Mouse (Mus musculus): ENCODE results near the gene Naip2. TPM values are rescaled to one million over a fixed set of nuclear protein-coding genes. Genes with fewer than 3 reads are reported as not detected.

Gene Naip2
- 0.65 and 0.87 TPM in 2 replicates for polyA plus RNA-seq (2015; fragmentation: Nextera tagmentation; extraction: Ambion mirVana)

DNA sequence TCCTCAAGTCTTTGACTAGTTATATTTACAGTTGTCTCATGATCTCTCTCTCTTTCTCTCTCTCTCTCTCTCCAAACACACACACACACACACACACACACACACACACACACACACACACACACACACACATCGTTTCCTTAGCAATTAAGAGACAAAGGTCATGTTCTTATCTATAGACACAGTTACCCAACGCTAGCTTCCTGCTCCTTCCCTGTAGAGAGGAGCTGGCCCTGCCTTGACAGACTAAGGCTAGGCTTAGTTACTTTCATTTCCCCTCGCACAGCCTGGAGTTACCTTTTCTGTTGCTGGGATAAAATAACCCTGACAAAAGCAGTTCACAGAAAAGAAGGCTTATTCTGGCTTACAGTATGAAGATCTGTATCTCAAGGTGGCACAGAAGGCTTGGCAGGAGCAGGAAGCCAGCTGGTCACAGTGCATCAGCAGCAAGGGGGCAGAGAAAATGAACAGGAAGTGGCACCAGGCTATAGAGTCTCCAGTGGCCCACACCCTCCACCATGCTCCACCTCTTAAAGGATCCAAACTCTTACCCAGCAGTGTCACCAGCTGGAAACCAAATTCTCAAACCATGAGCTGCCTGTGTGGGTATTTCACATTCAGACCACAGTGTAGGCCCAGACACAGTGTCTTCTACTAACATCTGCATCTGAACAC is at the start of gene Naip2:
Gene Naip2, minus strand, starts transcription at position 434 of the 675 bp plus-strand sequence.

DNA sequence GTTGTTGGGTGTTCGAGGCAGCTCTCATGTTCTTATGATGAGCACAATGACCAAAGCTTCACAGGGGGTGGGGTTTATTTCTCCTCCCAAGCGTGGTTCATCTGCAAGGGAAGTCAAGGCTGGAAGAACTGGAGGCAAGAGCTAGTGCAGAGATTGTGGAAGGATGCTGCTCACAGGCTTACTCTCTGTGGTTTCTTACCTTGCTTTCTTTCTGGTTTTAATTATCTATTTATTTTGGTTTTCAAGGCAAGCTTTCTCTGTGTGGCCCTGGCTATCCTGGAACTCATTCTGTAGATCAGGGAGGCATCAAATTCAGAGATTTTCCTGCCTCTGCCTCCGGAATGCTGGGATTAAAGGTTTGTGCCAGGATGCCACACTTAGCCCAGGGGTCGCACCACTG is 44.3 kb upstream of the Naip2 start, which contains the start of gene Naip5:
Gene Naip5, minus strand, starts transcription at position 101 of the 400 bp plus-strand sequence.

DNA sequence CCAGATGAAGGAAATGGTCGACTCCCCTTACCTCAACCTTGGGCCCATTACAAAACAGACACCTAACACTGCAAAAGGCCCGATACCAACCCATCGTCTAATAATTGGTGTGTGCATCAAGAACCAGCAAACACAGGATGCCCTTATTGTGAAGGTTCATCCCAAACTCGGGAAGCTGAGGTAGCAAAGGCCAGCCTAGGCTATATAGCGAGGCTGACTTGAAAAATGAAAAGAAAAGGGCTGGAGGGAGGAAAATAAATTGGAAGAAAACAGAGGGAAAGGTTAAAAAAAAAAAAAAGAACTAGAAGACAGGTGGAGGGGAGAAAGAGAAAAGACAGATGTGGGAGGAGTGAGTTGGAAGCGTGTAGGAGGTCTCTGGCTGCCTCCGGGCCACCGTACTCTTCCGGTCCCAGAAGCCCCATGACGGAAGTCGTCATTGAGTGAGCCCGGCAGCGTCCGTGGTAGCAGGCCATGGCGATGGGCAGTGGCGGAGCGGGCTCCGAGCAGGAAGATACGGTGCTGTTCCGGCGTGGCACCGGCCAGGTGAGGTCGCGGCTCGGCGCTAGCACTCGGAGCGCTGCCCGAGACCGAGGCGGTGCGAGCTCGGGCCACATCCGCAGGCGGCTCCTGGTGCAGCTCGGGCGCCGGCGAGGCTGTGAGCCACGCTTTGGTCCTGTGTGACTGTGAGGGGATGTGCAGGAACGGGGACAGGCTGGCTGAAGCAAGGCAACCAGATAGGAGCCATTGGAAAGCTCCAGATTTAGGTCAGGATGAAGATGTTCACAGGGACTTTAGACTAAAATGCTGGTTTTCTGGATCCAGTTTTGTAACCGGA is 77.3 kb downstream of the Naip2 start, which contains the start of gene Smn1:
Gene Smn1, plus strand, starts transcription at position 430 of the 835 bp plus-strand sequence.

DNA sequence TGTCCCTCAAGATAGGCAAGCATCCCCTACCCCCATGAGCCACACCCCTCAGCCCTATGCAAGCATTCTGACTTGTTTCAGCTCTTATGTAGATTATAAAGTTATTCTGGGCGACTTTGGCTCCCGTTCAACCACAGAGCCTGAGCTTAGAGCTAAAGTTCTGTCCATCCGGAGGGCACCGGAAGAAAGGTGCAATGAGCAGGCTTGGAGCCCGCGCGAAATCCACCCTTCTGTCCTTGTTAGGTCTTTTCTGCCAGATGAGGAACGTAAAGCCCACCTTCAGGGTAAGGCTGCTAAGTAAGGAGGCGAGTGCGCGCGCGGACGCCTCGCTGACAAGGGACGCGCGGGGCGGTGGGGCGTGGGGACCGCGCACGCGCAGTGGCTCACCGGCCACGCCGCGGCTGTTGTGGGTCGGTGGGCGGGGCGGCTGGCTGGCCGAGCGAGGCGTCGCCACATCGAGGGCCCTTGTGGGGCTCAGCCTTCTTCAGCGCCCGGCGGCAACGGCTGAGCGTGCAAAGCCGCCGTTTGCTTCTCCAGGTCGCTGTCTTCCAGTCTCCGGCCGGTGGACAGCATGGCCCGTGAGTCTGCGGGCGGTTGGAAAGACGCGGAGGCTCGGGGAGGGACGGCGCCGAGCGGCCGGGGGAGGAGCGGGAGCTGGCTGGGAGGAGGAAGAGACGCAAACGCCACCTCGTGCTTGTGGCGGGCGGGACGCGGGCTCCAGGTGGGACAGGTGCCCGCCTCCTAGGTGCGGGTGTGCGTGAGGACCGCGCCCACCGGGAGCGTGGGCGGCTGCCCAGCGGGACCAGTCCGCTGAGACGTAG is 94.0 kb downstream of the Naip2 start, which contains the start of gene Serf1:
Gene Serf1, plus strand, starts transcription at position 361 of the 821 bp plus-strand sequence.

DNA sequence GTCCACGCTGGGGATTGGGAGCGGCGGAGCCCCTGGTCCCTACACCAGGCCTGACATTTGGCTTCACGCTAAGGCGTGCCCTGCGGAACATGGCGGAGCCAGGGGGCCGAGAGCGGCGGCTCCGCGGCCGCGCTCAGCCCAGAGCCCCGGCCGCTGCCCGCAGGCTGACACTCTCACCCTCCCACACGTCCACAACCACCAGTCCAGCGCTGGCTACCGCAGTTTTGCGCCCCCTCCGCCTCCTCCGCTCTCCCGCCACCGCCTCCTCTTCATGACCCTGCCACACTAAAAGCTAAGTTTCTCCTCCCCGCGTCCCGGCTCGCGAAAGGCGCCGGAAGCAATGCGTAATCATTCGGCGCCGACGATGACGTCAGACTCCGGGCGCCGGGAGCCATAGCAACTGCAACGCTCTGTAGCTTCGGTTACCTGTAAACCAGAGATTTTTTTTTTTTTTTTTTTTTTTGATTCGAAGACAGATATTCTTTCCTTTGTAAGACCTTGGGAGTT is 98.1 kb downstream of the Naip2 start, which contains the start of gene Bdp1:
Gene Bdp1, minus strand, starts transcription at position 323 of the 507 bp plus-strand sequence.

Other genes starting within 250 kb of the Naip2 start
- gene Mccc2, start 186.5 kb downstream of the Naip2 start, polyA plus RNA-seq (2015; fragmentation: Nextera tagmentation; extraction: Ambion mirVana) = 24.8 and 38.8 TPM in 2 replicates
- gene Bdp1, start 98.0 kb downstream of the Naip2 start, polyA plus RNA-seq (2015; fragmentation: Nextera tagmentation; extraction: Ambion mirVana) = 11.0 and 15.8 TPM in 2 replicates
- gene Serf1, start 94.1 kb downstream of the Naip2 start, polyA plus RNA-seq (2015; fragmentation: Nextera tagmentation; extraction: Ambion mirVana) = 133 and 194 TPM in 2 replicates
- gene Smn1, start 77.2 kb downstream of the Naip2 start, polyA plus RNA-seq (2015; fragmentation: Nextera tagmentation; extraction: Ambion mirVana) = 30.2 and 37.2 TPM in 2 replicates
- gene Naip5, start 44.2 kb upstream of the Naip2 start, polyA plus RNA-seq (2015; fragmentation: Nextera tagmentation; extraction: Ambion mirVana) = 2.7 and 6.2 TPM in 2 replicates
- gene Naip6, start 115.6 kb upstream of the Naip2 start, polyA plus RNA-seq (2015; fragmentation: Nextera tagmentation; extraction: Ambion mirVana) = 0.14 and 0.21 TPM in 2 replicates